Mouse (Mus musculus): ENCODE measurements around the gene Serp2. TPM values are rescaled to one million over a fixed set of nuclear protein-coding genes. Genes with fewer than 3 reads are reported as not detected.

The Serp2 gene
- polyA plus RNA-seq, 1 experiment from 2014 or later: 7.5 TPM

DNA sequence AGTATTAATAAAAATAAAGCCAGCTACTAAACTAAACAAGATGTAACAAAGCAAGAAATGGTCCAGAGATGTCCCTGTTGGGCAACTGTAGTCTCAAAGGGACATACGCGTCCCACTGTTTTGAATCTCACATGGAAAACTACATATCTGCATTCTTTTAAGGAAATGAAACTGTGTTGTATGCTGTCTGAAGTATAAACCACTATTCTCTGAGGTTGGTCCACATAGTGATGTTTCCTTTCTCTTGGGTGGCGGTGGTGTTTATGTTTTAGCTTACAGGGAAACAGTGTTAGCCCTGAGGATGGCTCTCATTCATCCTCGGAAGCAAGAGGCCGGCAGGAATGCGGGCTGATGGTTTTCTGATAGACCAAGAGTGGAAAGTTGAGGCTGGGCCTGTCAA lies 12.6 kb downstream of the Serp2 start:
- Histone ChIP-seq H3K9me3 (ENCODE audit: control insufficient read depth) (no peaks in the 10 kb centered on the region), H3K27me3 (replicated peaks; ENCODE audit: control insufficient read depth, insufficient read depth, low read length) (no peaks in the 10 kb centered on the region), H3K36me3 (ENCODE audit: control insufficient read depth, insufficient read depth) (no peaks in the 10 kb centered on the region), H3K9ac (ENCODE audit: low read depth, low read length) (no peak overlapping the region), H3K4me2 (replicated peaks; ENCODE audit: low read depth) (no peak overlapping the region), H3K27ac (ENCODE audit: low read depth, low read length) (no peak overlapping the region), H3K4me3 (ENCODE audit: low read depth, low read length) (no peak overlapping the region), H3K4me1 (replicated peaks; ENCODE audit: control insufficient read depth, insufficient read depth, low read length) (no peaks in the 10 kb centered on the region)
- ATAC-seq: no peak
- WGBS: 73% methylated on average over 6 of the region's 6 CpGs
- TF ChIP-seq CTCF (IDR thresholded peaks at IDR 0.05; ENCODE audit: low read depth): no peak

DNA sequence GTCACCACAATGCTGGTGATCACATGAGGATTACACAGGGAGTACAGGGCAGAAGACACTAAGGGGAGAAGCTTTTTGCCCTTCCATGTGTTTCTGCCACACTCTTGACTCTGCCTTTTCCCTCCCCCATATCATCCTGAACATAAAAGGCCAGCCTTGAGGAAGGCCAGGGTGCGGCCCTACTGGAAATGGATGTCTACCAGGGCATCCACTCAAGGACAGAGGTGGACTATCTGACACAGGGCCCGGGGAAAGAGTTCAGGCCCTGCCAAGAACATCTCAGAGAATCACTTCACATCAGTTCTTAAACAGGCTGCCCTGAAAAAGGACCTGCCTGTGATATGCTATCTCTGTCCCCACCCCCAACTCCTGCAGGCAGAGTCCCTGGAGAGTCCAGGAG lies 15.3 kb downstream of the Serp2 start:
- no peaks in the 10 kb centered on the region for H3K9me3 ChIP-seq (ENCODE audit: control insufficient read depth)
- H3K27me3 ChIP-seq (replicated peaks; ENCODE audit: control insufficient read depth, insufficient read depth, low read length): no peaks in the 10 kb centered on the region
- peaks cover 4% of the 10 kb centered on the region for H3K4me1 ChIP-seq (replicated peaks; ENCODE audit: control insufficient read depth, insufficient read depth, low read length)
- no peak overlapping the region for H3K4me3 ChIP-seq (ENCODE audit: low read depth, low read length)
- H3K9ac ChIP-seq (ENCODE audit: low read depth, low read length): no peak overlapping the region
- no peak for ATAC-seq
- H3K36me3 ChIP-seq (ENCODE audit: control insufficient read depth, insufficient read depth): no peaks in the 10 kb centered on the region
- H3K27ac ChIP-seq (ENCODE audit: low read depth, low read length): no peak overlapping the region
- WGBS: 44% methylated on average over 2 of the region's 2 CpGs
- no peak for TF ChIP-seq CTCF (IDR thresholded peaks at IDR 0.05; ENCODE audit: low read depth)
- no peak overlapping the region for H3K4me2 ChIP-seq (replicated peaks; ENCODE audit: low read depth)

DNA sequence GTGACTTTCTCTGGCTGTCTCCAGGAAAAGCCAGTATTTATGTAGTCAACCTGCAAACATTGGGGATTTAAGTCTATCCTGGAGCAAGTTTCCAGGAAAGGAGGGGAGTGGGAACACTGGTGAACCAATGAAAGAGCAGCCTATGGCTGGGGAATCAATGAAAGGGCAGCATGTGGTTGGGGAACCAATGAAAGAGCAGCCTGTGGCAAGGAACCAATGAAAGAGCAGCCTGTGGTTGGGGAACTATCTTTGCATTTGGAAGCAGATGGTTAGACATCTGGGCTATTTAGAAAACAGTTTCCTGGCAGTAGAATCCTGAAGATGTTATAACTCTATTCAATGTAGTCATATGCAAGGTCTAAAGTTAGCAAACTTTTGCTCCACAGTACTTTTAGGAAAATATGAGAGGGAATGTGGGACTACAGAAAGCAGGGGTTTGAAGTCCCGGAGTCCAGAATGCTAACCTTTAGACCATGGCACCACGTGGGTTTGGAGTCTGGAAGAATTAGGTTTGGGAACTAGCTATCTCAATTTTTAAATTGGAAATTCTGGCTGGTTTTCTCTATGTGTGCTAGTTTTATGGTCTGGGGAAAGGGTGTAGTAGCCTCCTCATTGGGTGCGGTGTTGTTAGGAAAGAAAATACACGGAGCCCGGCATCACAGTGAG lies 16.6 kb downstream of the Serp2 start:
- H3K27ac ChIP-seq (ENCODE audit: low read depth, low read length): no peak overlapping the region
- 91% methylated on average over 5 of the region's 5 CpGs for WGBS
- no peak for ATAC-seq
- no peak for TF ChIP-seq CTCF (IDR thresholded peaks at IDR 0.05; ENCODE audit: low read depth)
- H3K9ac ChIP-seq (ENCODE audit: low read depth, low read length): no peak overlapping the region
- no peak overlapping the region for H3K4me2 ChIP-seq (replicated peaks; ENCODE audit: low read depth)
- peaks cover 4% of the 10 kb centered on the region for H3K4me1 ChIP-seq (replicated peaks; ENCODE audit: control insufficient read depth, insufficient read depth, low read length)
- H3K9me3 ChIP-seq (ENCODE audit: control insufficient read depth): no peaks in the 10 kb centered on the region
- no peaks in the 10 kb centered on the region for H3K27me3 ChIP-seq (replicated peaks; ENCODE audit: control insufficient read depth, insufficient read depth, low read length)
- no peak overlapping the region for H3K4me3 ChIP-seq (ENCODE audit: low read depth, low read length)
- H3K36me3 ChIP-seq (ENCODE audit: control insufficient read depth, insufficient read depth): no peaks in the 10 kb centered on the region

DNA sequence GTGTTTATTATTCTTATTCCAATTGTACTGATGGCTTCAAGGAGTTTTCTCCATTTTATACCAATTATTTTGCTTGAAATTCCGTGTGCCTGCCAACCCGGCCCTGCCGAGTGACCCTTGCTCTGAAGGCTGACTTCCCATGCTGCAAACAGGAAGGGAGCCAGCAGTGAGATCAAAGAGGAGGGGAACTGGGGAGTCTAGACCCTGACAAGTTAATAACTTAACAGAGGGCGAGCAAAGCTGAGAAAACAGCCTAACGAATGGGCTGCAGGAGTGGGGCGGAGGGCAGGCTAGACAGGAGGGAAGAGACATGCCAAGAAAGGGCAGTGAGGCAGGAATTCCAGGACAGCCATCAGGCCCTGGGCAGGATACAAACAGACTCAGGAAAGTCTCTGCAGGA lies 19.8 kb downstream of the Serp2 start:
- H3K4me3 ChIP-seq (ENCODE audit: low read depth, low read length): no peak overlapping the region
- peaks cover 12% of the 10 kb centered on the region for H3K4me1 ChIP-seq (replicated peaks; ENCODE audit: control insufficient read depth, insufficient read depth, low read length)
- H3K36me3 ChIP-seq (ENCODE audit: control insufficient read depth, insufficient read depth): no peaks in the 10 kb centered on the region
- WGBS: 20% methylated on average over 6 of the region's 6 CpGs
- TF ChIP-seq CTCF (IDR thresholded peaks at IDR 0.05; ENCODE audit: low read depth): no peak
- no peak overlapping the region for H3K4me2 ChIP-seq (replicated peaks; ENCODE audit: low read depth)
- no peak for ATAC-seq
- H3K9ac ChIP-seq (ENCODE audit: low read depth, low read length): no peak overlapping the region
- H3K27me3 ChIP-seq (replicated peaks; ENCODE audit: control insufficient read depth, insufficient read depth, low read length): no peaks in the 10 kb centered on the region
- H3K27ac ChIP-seq (ENCODE audit: low read depth, low read length): no peak overlapping the region
- no peaks in the 10 kb centered on the region for H3K9me3 ChIP-seq (ENCODE audit: control insufficient read depth)

DNA sequence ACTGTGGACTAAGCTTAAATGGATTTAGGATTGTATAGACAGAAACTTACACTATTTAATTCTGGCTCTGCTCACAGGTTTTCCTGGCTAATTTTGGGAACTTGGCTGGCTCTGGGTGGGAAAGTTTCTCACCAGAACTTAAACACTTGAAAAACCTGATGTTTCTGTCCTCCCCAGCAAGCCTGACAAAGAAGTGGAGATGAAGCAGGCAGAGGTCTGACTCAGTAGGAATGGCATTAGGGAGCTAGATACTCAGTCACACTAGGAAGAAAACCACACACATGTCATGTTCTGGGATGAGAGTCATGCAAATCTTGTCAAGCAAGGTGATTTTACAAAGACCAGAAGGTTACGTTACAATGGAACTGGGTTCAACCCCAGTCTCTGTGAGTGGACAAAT lies 21.6 kb downstream of the Serp2 start:
- H3K36me3 ChIP-seq (ENCODE audit: control insufficient read depth, insufficient read depth): no peaks in the 10 kb centered on the region
- 83% methylated on average over 1 of the region's 1 CpGs for WGBS
- H3K27ac ChIP-seq (ENCODE audit: low read depth, low read length): no peak overlapping the region

DNA sequence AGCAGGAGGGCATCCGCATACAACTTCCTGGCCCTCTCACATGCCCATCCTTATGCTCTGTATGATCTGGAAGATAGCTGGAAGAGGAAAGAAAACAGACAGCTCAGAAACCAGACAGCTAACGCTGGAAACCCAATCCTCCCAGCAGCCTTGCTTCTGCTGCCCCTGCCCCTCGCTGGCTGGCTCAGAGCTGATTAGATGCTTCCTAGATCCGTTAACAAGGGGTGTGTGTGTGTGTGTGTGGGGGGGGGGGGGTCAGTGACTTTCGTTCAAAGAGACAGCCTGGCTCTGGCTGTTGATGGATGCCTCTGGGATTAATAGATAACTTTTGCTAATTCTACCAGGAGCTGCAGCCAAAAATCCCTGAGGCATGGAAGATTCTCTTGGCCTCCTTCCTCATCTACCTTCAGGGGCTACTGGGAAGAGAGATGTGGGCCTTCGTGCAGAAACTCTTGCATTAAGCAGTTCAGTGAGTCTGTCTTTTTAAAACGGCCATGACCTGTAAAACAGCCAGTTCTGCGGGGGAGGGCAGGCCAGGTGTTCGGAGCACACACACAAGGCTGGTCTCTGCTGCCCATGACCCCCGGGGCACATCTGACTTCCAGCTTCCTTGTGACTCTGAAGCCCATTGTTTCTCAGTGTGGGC lies 23.4 kb downstream of the Serp2 start:
- ATAC-seq: peak; percentile 17; the same call in 1 of the 2 replicates
- Histone ChIP-seq H3K27ac (ENCODE audit: low read depth, low read length) (no peak overlapping the region), H3K4me1 (replicated peaks; ENCODE audit: control insufficient read depth, insufficient read depth, low read length) (peaks cover 14% of the 10 kb centered on the region), H3K4me3 (ENCODE audit: low read depth, low read length) (no peak overlapping the region), H3K36me3 (ENCODE audit: control insufficient read depth, insufficient read depth) (no peaks in the 10 kb centered on the region), H3K4me2 (replicated peaks; ENCODE audit: low read depth) (peak overlapping the region; percentile 37; the same call in 1 of the 2 replicates), H3K9ac (ENCODE audit: low read depth, low read length) (no peak overlapping the region), H3K27me3 (replicated peaks; ENCODE audit: control insufficient read depth, insufficient read depth, low read length) (no peaks in the 10 kb centered on the region), H3K9me3 (ENCODE audit: control insufficient read depth) (no peaks in the 10 kb centered on the region)
- whole genome bisulfite sequencing: 28% methylated on average over 10 of the region's 10 CpGs
- TF ChIP-seq CTCF (IDR thresholded peaks at IDR 0.05; ENCODE audit: low read depth): no peak

More for the DNA sequence above, 21.6 kb downstream of the Serp2 start:
- Histone ChIP-seq H3K4me3 (ENCODE audit: low read depth, low read length) (no peak overlapping the region), H3K27me3 (replicated peaks; ENCODE audit: control insufficient read depth, insufficient read depth, low read length) (no peaks in the 10 kb centered on the region), H3K9ac (ENCODE audit: low read depth, low read length) (no peak overlapping the region), H3K4me2 (replicated peaks; ENCODE audit: low read depth) (no peak overlapping the region), H3K4me1 (replicated peaks; ENCODE audit: control insufficient read depth, insufficient read depth, low read length) (peaks cover 12% of the 10 kb centered on the region), H3K9me3 (ENCODE audit: control insufficient read depth) (no peaks in the 10 kb centered on the region)
- no peak for TF ChIP-seq CTCF (IDR thresholded peaks at IDR 0.05; ENCODE audit: low read depth)
- no peak for ATAC-seq

Data from intestine, postnatal 0 days (tissue).